Mouse (Mus musculus) hindbrain, embryonic 15.5 days (tissue): ENCODE measurements around the gene Mdfi. TPM values are rescaled to one million over a fixed set of nuclear protein-coding genes. Genes with fewer than 3 reads are reported as not detected.

Experiments used
- ATAC-seq: fragments of 200-750 bp; cut with Nextera tagmentation; 2 replicates; pipeline ENCODE4 v1.8.0; 2017; ENCODE audit warnings: low read depth, moderate number of reproducible peaks, moderate TSS enrichment; ENCODE audit not compliant: low FRiP score
- H3K27ac ChIP-seq: fragments of 300-500 bp; sonication (generic); replicated peaks from 2 replicates; pipeline ENCODE4 v1.5.1; 2015; ENCODE audit warnings: mild to moderate bottlenecking, inconsistent platforms
- H3K27me3 ChIP-seq: fragments of 300-500 bp; sonication (generic); 2 replicates; pipeline ENCODE4 v1.6.1; 2015; ENCODE audit warnings: control low read depth, inconsistent platforms
- H3K36me3 ChIP-seq: fragments of 300-500 bp; sonication (generic); 2 replicates; pipeline ENCODE4 v1.6.1; 2015; ENCODE audit warnings: control low read depth, inconsistent platforms
- H3K4me1 ChIP-seq: fragments of 300-500 bp; sonication (generic); replicated peaks from 2 replicates; pipeline ENCODE4 v1.6.1; 2015; ENCODE audit warnings: control low read depth, inconsistent platforms
- H3K4me2 ChIP-seq: fragments of 300-500 bp; sonication (generic); 2 replicates; pipeline ENCODE4 v1.6.1; 2015; ENCODE audit warnings: moderate library complexity, mild to moderate bottlenecking, inconsistent platforms
- H3K4me3 ChIP-seq: fragments of 300-500 bp; sonication (generic); 2 replicates; pipeline ENCODE4 v1.5.1; 2015; ENCODE audit warnings: mild to moderate bottlenecking, inconsistent platforms
- H3K9ac ChIP-seq: fragments of 300-500 bp; sonication (generic); 2 replicates; pipeline ENCODE4 v1.6.1; 2015; ENCODE audit warnings: inconsistent platforms
- H3K9me3 ChIP-seq: fragments of 300-500 bp; sonication (generic); 2 replicates; pipeline ENCODE4 v1.6.1; 2016; ENCODE audit warnings: control low read depth, inconsistent platforms
- WGBS: fragments of 180-500 bp; shearing (Covaris S2); methylation state at CpG from one replicate; pipeline ENCODE4 v1.1.7; 2015; 5-methylcytosine and 5-hydroxymethylcytosine counted together
- polyA plus RNA-seq: library from polyadenylated mRNA; unstranded; fragments of >200 nt; fragmentation: Nextera tagmentation; extraction: Ambion mirVana; gene quantifications from 2 replicates; pipeline ENCODE4 v1.2.1, GENCODE M21; 2015

Mdfi gene
- polyA plus RNA-seq, 1 experiment from 2014 or later: 4.2 TPM

DNA sequence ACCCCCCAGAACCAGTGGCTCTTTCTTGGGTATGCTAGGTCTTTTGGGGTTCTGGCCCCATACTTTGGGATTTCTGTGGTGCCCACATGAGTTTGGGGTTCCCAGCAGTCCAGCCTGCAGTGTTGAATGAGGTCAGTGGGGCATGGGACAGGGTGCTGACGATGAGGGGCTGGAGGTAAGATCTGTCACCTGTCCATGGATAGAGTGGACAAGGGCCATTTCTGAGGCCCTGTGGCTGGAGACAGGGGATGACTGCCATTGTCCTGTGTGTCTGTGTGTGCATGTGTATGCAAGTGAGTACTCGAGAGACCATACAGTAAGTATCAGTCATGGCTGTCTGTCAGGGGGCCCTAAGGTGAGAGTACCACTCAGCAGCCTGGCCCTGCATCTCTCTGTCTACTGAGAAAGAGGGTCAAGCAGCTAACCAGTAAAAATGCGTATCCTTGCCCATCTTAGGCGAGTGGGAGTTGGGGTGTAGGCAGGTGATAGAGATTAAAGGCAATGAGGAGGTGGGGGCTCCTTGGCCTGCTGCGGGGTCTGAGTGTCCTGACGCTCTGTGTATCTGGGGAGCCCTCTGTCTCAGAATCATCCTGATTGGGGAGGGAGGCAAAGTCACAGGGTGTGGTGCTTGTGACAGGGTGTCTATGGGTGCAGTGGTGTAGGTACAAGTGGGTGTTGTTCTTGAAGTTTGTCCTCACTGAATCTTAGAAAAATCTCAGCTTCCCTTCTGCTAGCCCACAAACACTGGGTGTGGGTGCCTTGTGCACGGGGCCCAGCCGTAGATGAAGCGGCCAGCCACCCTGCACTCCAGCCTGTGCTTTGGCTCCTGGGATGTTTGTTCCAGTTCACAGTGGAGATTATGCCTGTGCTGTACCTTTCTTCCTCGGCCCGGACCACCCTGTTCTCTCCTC lies 64.8 kb downstream of the Mdfi start:
- Histone ChIP-seq H3K4me2 (no peak overlapping the region), H3K27me3 (no peaks in the 10 kb centered on the region), H3K27ac (no peak overlapping the region), H3K4me1 (no peaks in the 10 kb centered on the region), H3K4me3 (no peak overlapping the region), H3K36me3 (no peaks in the 10 kb centered on the region), H3K9me3 (no peaks in the 10 kb centered on the region), H3K9ac (no peak overlapping the region)
- no peak for ATAC-seq
- WGBS: 90% methylated on average over 11 of the region's 11 CpGs

DNA sequence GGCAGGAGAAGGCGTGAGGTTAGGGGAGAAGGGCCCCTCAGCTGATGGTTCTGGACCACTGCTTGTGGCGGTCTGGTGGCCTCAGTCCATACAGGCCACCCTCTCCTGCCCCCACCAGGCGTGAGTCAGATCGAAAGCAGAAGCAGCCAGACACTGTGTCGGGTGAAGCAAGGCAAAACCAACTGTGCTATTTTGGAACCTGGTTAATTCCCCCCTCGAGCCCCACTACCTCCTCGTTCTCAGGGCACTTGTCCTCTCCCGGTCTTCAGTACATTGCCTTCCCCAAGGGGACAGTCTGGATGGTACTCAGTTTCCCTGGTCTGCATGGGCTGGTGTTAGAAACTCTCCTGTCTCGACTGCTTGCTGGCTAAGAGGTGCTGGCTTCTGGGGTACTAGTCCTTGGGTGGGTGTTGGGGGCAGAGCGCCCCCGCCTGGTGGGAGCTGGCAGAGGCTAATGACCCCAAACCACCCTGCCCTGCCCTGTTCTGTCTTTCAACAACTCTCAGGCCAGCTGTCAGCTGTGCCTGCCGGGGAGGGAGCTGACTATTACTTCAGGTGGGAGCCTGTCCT lies 65.7 kb downstream of the Mdfi start:
- 56% methylated on average over 12 of the region's 12 CpGs for WGBS
- H3K27me3 ChIP-seq: no peaks in the 10 kb centered on the region
- no peaks in the 10 kb centered on the region for H3K36me3 ChIP-seq
- no peak overlapping the region for H3K9ac ChIP-seq
- no peaks in the 10 kb centered on the region for H3K4me1 ChIP-seq
- no peak overlapping the region for H3K4me2 ChIP-seq
- no peak overlapping the region for H3K27ac ChIP-seq
- H3K4me3 ChIP-seq: no peak overlapping the region
- H3K9me3 ChIP-seq: no peaks in the 10 kb centered on the region
- ATAC-seq: peak; percentile 34; the same call in 1 of the 2 replicates

DNA sequence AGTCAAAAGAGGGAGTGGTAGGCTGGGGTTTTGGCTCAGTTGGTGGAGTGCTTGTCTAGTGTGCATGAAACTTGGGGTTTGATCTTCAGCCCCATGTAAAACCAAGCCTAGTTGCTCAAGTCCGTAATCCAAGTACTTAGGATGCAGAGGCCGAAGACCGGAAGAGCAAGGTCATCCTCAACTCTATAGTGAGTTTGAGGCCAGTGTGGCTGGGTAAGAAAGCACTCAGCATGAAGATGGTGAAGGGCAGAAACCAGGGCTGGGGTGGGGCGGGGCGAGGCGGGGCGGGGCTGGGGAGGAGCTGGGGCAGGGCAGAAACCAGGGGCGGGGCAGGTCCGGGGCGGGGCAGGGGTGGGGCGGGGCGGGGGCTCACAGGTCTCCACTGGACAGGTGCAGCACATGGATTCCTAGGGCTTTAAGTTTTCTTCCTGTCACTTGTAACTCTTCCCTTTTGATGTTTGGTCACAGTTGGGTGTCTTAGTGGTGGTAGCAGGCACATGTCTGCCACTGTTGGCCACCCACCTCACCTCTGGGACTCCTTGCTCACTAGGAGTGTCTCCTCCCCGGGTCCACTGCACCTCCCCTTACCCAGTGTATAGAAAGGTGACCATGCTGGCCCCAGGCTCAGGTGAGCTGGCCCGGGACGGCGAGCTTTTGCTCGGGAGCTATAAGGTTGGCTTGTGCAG lies 66.9 kb downstream of the Mdfi start:
- Histone ChIP-seq H3K4me3 (no peak overlapping the region), H3K36me3 (no peaks in the 10 kb centered on the region), H3K9me3 (no peaks in the 10 kb centered on the region), H3K4me1 (peaks cover 9% of the 10 kb centered on the region), H3K9ac (no peak overlapping the region), H3K27ac (no peak overlapping the region), H3K4me2 (no peak overlapping the region), H3K27me3 (no peaks in the 10 kb centered on the region)
- WGBS: 54% methylated on average over 12 of the region's 17 CpGs
- no peak for ATAC-seq

DNA sequence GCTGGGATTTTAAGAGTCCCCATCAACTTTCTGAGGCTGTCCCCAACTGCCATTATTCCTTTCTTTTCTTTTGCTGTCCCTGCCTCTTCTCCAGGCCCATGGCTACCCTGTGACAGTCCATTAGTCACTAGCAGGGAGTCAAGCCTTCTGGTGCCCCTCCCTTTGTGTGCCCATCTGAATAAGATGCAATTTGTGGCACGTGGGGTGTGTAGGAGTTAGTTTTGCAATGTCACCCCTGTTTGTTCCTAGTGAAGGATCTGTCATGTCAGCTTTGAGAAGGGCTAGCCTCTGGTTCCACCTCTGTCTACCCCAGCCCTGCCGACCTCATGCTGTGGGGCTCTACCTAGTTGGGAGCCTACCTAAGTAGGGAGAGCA lies 67.4 kb downstream of the Mdfi start:
- no peaks in the 10 kb centered on the region for H3K36me3 ChIP-seq
- no peak overlapping the region for H3K9ac ChIP-seq
- no peaks in the 10 kb centered on the region for H3K27me3 ChIP-seq
- H3K27ac ChIP-seq: no peak overlapping the region
- ATAC-seq: no peak
- peaks cover 13% of the 10 kb centered on the region for H3K4me1 ChIP-seq
- no peaks in the 10 kb centered on the region for H3K9me3 ChIP-seq
- H3K4me2 ChIP-seq: no peak overlapping the region
- 58% methylated on average over 2 of the region's 2 CpGs for WGBS
- H3K4me3 ChIP-seq: no peak overlapping the region

DNA sequence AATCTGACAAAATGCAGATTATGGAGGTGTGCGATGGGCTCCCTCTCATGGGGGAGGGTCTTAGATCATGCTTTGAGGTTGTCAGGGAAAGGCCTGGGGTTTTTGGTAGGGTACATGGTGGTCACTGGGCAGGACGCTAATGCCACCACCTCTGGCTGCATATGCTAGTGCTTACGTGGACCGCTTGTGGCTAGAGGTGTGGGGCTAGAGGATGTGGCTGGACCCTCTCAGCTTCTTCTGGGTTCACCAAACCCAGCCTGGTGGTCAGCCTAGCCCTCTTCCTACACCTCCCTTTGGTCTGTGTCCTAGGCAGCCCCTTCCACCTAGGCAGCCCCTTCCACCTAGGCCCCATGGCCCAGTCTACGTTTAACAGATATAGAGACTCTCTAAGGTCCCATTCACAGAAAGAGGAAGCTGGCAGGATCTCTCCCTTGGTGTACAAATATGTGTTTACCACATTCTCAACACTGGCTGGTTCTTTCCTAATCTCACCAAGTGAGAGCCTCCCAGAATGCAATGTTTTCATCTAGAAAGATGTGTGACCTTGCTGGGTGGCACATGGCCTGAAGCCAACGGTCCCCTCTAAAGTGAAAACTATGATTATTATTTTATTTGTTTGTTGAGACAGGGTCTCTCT lies 68.0 kb downstream of the Mdfi start:
- 92% methylated on average over 6 of the region's 6 CpGs for WGBS
- Histone ChIP-seq H3K9me3 (no peaks in the 10 kb centered on the region), H3K27ac (no peak overlapping the region), H3K4me3 (no peak overlapping the region), H3K27me3 (no peaks in the 10 kb centered on the region), H3K9ac (no peak overlapping the region), H3K4me1 (peaks cover 13% of the 10 kb centered on the region), H3K4me2 (no peak overlapping the region), H3K36me3 (no peaks in the 10 kb centered on the region)
- no peak for ATAC-seq

DNA sequence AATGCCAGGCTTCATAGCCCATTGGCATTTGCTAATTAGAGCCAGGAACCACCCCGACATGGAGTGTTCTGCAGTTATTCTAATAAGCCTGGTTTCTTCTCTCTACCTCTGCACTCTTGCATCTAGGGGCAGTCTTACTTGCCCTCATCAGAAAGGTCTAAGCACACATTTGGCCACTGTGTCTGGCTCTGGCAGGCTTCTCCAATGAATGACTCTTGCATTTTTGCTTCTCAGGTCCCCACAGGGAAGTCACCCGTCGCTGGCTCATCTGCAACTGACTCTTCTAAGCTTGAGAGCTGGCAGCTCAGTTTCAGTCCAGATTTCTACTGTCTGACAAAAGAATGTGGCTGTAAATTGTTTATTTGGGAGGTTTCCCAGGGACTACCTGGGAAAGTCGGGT lies 68.5 kb downstream of the Mdfi start:
- peaks cover 13% of the 10 kb centered on the region for H3K4me1 ChIP-seq
- WGBS: 77% methylated on average over 4 of the region's 4 CpGs
- ATAC-seq: no peak

More for the DNA sequence above, 68.5 kb downstream of the Mdfi start:
- H3K27me3 ChIP-seq: no peaks in the 10 kb centered on the region
- H3K9ac ChIP-seq: no peak overlapping the region
- H3K4me3 ChIP-seq: no peak overlapping the region
- H3K27ac ChIP-seq: no peak overlapping the region
- H3K9me3 ChIP-seq: no peaks in the 10 kb centered on the region
- H3K36me3 ChIP-seq: no peaks in the 10 kb centered on the region
- no peak overlapping the region for H3K4me2 ChIP-seq

Other genes starting within 250 kb of the Mdfi start
- 33.9 and 37.5 TPM in 2 replicates for gene Bysl, start 223.2 kb downstream of the Mdfi start, polyA plus RNA-seq
- 41.2 and 43.9 TPM in 2 replicates for gene Med20, start 223.1 kb downstream of the Mdfi start, polyA plus RNA-seq
- gene Gm20517, start 223.1 kb downstream of the Mdfi start, polyA plus RNA-seq: 2.0 and 2.5 TPM in 2 replicates
- 6.3 and 8.2 TPM in 2 replicates for gene Usp49, start 204.0 kb downstream of the Mdfi start, polyA plus RNA-seq
- 277 and 288 TPM in 2 replicates for gene Tomm6, start 146.3 kb downstream of the Mdfi start, polyA plus RNA-seq
- gene Frs3, start 145.7 kb downstream of the Mdfi start, polyA plus RNA-seq: 49.3 and 52.2 TPM in 2 replicates
- 1.2 and 1.5 TPM in 2 replicates for gene Gm21981, start 140.2 kb downstream of the Mdfi start, polyA plus RNA-seq
- gene Prickle4, start 140.0 kb downstream of the Mdfi start, polyA plus RNA-seq: 1.3 and 1.6 TPM in 2 replicates
- gene Pgc, start 107.8 kb downstream of the Mdfi start, polyA plus RNA-seq: 0.16 TPM in 1 of 2 replicates, not detected in the other
- 3.6 and 4.2 TPM in 2 replicates for gene Tfeb, start 97.7 kb downstream of the Mdfi start, polyA plus RNA-seq
- 34.3 and 42.2 TPM in 2 replicates for gene Foxp4, start 90.0 kb upstream of the Mdfi start, polyA plus RNA-seq
- not detected in 2 replicates for gene 1700122O11Rik, start 203.6 kb upstream of the Mdfi start, polyA plus RNA-seq